Mouse (Mus musculus) C2C12 (cell line): ENCODE results near the gene Ftsj1.

ENCODE experiments used
- CTCF ChIP-seq: IDR thresholded peaks from one replicate; pipeline ENCODE4 v1.5.1; 2011; ENCODE audit not compliant: control insufficient read depth, insufficient read depth, insufficient read length
- FOSL1 ChIP-seq: IDR thresholded peaks from one replicate; pipeline ENCODE4 v1.8.0; 2011; ENCODE audit warnings: mild to moderate bottlenecking, low read length; ENCODE audit not compliant: poor library complexity, insufficient read depth, severe bottlenecking
- MAX ChIP-seq: IDR thresholded peaks from one replicate; pipeline ENCODE4 v1.6.1; 2011; ENCODE audit warnings: mild to moderate bottlenecking, control low read depth
- MYOG ChIP-seq: IDR thresholded peaks from one replicate; pipeline ENCODE4 v1.6.1; 2011; ENCODE audit not compliant: control insufficient read depth, insufficient read length; ENCODE audit errors: extremely low read depth
- USF1 ChIP-seq: IDR thresholded peaks from one replicate; pipeline ENCODE4 v1.6.1; 2011; ENCODE audit warnings: low read depth, mild to moderate bottlenecking, control low read depth, moderate library complexity

- TF ChIP-seq CTCF = no peak
- TF ChIP-seq MYOG = no peak
- TF ChIP-seq USF1 = no peak
- no peak for TF ChIP-seq MAX
- no peak for TF ChIP-seq FOSL1
Observed at GRCm38 (mm10) chrX:8288621-8289020, 36.4 kb upstream of the Ftsj1 start.
